Mouse (Mus musculus): ENCODE data around the gene Pdcd2.
A peak's percentile ranks its signal among the peaks of the same experiment; 100 is the strongest.

Pdcd2 gene

GRCm38 (mm10) chr17:15497882-15498752, 29.0 kb downstream of the Pdcd2 start:
- peak; percentile 95 for DNase-seq

DNA sequence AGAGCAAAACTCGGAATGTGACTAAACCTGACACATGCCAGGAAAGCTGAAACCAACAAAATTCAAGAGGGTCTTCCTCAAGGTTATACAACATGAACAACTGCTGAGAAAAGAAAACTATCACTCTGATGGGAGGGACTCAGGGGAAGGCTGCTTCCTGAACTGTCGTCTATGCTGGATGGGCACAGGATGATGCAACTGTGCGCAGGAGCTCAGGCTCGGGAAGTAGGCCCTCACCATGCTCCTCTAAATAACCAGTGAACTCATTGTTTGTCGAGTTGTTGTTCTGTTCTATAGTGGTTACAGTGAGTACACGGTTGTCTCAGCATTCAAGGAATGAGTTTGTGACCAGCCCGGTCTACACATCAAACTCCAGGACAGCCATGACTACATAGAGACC, 36.6 kb downstream of the Pdcd2 start:
- no peak for DNase-seq

DNA sequence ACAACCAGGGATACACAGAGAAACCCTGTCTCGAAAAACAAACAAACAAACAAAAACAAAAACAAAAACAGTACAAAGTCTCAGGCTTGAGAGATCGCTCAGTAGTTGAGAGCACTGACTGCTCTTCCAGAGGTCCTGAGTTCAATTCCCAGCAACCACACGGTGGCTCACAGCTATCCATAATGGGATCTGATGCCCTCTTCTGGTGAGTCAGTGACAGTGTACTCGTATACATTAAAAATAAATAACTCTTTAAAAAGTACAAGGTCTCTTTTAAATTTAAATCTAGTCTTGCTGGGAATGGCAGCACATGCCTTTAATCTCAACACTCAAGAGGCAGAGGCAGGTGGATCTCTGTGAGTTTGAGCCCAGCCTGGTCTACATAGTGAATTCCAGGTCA, 54.4 kb downstream of the Pdcd2 start:
- DNase-seq = no peak
